Mouse (Mus musculus): ENCODE measurements around the gene Hk2. TPM values are rescaled to one million over a fixed set of nuclear protein-coding genes. Genes with fewer than 3 reads are reported as not detected.

Hk2 gene
- polyA plus RNA-seq, 1 experiment from 2014 or later: 6.6 TPM

Other genes with a start within 250 kb of the Hk2 start
- 84.0 and 87.2 TPM in 2 replicates for gene Pole4, start 69.1 kb downstream of the Hk2 start, polyA plus RNA-seq (2015; fragmentation: Nextera tagmentation; extraction: Ambion mirVana)
- gene Sema4f, start 165.3 kb upstream of the Hk2 start, polyA plus RNA-seq (2015; fragmentation: Nextera tagmentation; extraction: Ambion mirVana): 11.0 and 11.6 TPM in 2 replicates
- gene M1ap, start 172.4 kb upstream of the Hk2 start, polyA plus RNA-seq (2015; fragmentation: Nextera tagmentation; extraction: Ambion mirVana): not detected in 2 replicates